Mouse (Mus musculus): ENCODE measurements around the gene Foxj2. TPM values are rescaled to one million over a fixed set of nuclear protein-coding genes. Genes with fewer than 3 reads are reported as not detected.

The Foxj2 gene
- total RNA-seq, 2 experiments from 2014 or later = 27.5 to 29.0 TPM

DNA sequence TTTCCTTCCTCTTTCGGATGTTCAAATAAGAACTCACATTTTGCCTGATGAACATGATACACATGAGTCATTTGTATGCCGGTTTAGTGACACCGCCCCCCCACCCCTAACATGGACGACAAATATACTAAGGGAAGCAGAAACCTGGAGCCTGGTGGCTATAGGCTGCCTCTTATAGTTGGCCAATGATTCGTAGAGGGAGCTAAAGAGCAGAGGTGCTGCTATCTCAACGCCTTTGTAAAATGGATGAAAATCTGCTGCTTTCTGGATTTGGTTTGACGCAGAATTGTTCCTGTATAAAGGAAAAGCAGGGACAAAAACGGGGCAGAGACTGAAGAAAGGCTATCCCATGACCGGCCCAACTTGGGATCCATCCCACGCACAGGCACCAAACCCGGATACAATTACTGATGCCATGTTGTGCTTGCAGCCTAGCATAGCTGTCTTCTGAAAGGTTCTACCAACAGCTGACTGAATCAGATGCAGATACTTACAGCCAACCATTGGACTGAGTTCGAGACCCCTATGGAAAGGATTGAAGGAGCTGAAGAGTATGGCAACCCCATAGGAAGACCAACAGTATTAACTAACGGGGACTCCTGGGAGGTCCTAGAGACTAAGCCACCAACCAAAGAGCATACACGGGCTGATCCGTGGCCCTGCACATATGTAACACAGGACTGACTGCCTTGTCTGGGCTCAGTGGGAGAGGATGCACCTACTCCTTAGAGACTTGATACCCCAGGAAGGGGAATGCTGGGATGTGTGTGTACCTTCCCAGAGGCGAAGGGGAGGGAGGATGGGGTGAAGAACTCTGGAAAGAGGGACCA is 7.7 kb upstream of the Foxj2 start:
- DNase-seq (ENCODE audit: extremely low spot score in 1 of 2, low spot score in 1 of 2) = no peak

DNA sequence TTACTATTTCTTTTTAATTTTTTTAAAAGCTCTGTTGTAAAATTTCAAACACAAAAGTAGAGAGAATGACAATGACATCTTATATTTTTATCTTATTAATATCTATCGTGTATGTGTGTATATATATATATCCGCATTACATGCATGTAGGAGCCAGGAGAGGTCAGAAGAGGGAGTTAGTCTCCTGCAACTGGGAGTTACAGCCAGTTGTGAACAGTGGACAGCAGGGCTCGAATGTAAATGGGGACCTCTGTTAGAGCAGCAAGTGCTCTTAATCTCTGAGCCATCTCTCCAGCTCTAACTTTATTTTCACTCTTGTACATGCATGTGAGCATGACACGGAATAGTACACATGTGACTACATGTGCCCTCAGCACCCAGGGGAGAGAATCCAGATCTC is 7.0 kb upstream of the Foxj2 start:
- no peak for DNase-seq (ENCODE audit: extremely low spot score in 1 of 2, low spot score in 1 of 2)

DNA sequence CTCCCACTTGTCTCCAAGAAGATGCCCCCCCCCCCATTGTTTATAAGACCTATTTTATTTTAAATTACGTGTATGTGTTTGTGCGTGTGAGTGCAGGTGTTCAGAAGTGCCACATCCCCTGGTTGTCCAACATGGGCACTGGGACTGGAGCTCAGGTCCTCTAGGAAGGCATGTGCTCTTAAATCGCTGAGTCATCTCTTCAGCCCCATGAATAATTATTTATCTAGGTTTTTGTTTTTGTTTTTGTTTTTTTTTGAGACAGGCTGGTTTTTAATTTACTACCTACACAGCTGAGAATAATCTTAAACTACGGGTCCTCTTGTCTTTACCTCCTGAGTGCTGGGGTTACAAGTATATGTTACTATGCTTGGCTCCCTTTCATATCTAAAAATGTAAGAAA is 6.1 kb upstream of the Foxj2 start:
- no peak for DNase-seq (ENCODE audit: extremely low spot score in 1 of 2, low spot score in 1 of 2)

DNA sequence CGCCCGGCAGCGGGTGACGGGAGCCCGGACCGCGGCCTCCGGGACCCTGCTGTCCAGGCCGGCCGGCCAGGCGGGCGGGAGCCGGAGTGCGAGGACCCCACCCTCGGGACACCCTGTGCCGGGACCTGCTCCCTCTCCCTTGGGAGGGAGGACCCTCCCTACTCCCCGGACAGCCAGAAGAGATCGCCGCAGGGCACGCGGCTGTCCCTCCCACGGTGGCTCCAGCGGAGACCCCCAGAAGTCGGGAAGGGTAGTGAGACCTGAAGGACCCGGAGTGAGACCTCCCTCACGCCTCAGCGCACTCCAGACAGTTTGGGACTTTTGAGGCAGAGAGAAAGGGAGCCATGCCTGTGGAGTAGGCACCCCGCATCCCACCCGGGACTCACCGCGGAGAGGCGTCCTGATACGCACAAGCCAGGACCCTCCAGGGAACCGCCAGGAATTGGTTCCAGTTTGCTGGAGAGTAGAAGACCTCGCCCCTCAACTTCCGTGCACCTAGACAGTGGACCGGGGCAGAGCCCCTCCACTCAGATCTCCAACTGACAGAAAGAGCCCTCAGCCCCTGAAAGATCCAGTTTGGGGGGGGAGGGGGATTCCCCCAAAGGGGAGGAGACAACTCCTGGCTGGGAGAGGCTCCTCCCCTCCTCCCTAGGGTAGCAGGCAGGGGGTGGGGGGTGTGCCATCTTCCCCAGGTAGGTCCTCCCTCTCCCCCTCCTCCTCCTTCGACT is 521 bp downstream of the Foxj2 start:
- peak in 1 of 2 experiments; percentile 32 for DNase-seq (ENCODE audit: extremely low spot score in 1 of 2, low spot score in 1 of 2)

DNA sequence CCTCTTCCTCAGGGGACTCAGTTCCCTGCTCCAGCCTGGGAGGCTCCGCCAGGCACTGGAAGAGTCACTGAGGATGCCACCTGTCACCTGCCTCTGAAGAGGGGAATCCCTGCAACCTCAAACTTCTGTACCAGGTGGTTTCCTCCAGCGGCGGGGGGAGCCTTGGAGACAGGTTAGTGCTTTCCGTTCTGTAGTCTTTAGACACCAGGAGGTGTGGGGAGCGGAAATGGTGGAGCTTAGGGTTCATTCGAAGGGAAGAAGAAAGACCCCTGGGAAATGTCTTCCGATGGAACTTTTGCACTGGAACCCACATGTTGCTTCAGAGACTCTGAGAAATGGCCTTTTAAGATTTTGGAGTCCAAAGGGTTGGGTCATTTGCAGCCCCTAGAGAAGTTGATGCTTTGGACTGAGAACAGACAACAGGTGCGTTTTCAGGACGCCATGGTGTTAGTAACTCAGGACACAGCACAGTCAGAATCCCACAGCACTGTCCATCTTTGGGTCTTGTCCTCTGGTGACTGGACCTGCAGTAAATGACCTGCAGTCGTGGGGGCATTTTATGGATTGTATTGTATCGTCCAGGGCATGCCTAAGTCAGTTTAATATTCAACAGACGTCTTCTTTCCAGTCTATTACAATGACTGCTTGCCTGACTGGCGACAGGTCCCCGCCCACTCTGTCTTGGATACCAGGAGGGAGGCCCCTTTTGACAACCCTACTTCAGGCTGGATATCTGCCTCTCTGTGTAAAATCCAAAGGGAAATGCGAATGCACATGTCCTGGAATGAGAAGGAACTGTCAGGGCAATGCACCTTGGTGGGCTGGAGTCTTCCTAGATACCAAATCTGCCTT is 1.3 kb downstream of the Foxj2 start:
- no peak for DNase-seq (ENCODE audit: extremely low spot score in 1 of 2, low spot score in 1 of 2)

DNA sequence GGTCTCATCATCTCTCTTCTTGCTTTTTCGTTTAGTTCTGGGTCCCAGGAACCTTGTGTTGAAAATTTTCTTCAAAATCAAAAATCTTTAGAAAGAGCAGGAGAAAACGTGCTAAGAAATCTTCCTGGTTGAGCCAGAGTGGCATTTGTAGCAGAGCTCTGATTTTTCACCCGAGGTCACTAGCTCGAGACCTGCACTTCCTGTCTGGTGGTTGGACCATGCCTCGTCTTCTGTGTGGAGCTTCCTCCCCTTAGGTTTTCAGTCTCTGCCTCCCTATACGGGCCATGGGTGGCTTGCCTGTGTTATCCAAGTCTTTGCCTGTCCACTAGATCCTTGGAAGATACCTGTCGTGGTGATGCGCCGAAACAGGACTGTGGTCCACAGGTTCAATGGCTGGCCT is 2.1 kb downstream of the Foxj2 start:
- no peak for DNase-seq (ENCODE audit: extremely low spot score in 1 of 2, low spot score in 1 of 2)

DNA sequence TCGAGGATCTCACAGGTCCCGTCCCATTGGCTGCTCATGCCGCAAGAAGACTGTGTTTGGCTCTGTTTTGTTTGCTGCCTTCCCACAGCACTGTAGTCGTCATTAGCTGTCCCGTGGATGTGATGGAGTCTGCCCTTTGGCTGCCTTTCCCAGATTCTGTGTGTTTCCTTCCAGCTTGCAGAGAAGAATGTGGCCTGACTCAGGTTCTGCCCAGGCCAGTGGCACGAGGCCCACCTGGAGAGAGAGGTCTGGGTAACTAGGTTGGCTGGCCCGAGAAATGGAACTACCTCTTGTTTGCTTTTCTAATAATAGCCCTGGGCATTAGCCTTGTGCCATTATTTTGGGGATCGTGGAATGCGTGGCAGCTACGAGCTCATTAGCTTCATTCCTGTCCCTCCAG is 4.4 kb downstream of the Foxj2 start:
- no peak for DNase-seq (ENCODE audit: extremely low spot score in 1 of 2, low spot score in 1 of 2)

DNA sequence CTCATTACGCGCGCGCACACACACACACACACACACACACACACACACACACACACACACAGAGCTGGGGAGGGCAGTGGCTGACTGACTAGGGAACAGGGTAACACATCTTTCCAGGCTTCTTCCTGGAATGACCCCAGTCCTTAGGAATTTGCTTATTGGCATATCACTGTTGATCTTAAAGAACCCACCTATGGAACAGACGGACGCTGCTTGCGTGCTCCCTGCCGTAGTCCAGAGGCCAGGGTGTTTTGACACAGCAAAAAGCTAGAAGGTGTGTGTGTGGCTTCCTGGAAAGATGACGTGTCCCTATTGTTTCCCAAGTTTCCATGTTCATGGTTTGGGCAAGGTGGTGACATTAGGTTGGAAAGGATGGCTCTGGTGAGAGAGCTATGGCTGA is 5.5 kb downstream of the Foxj2 start:
- no peak for DNase-seq (ENCODE audit: extremely low spot score in 1 of 2, low spot score in 1 of 2)

DNA sequence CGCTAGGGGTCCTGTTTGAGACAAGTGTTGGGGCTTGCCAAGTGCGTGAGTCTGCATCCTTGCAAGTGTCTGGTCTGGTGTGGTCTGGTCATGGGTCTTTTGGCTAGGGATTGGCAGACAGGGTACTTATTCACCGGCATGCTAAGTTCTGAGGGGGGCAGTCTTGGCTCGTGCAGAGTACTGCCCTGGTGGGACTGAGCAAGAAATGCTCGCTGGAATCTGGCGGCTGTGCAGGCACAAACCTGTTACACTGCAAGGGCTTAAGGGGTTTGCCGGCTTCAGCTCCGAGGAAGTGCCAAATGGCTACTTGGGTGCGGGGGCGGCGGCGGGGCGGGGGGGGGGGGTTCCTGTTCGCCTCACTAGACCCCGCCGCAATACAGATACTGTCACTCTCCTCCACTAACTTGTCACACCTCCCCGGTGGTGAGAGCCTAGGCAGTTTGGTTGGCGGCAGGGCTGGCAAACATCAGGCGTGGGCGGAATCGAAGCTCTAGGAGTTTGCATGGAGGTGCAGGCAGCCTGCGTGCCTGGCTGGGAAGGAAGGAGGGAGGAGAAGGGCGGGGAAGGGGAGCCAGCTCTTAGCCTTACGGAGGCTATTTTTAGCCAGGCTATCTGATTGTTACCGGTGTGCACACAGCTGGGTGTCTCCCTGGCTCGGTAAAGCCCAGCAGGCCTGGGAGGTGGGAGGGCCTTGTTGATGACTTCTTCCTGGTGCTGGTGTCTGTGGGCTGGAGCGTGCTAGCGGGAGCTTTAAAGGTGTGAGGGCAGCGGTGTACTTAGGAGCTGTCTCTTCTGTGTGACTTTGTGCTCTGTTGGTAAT is 6.4 kb downstream of the Foxj2 start:
- DNase-seq (ENCODE audit: extremely low spot score in 1 of 2, low spot score in 1 of 2) = peak; percentile 57 to 60

DNA sequence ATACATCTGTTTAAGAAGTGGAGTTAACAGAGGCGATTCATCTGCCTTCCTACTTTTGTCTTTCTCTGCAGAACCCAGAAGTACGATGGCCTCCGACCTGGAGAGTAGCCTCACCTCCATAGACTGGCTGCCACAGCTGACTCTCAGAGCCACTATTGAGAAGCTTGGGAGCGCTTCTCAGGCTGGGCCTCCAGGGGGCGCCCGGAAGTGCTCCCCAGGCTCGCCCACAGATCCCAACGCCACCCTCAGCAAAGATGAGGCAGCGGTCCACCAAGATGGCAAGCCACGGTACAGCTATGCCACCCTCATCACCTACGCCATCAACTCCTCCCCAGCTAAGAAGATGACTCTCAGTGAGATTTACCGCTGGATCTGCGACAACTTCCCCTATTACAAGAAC is 8.4 kb downstream of the Foxj2 start:
- DNase-seq (ENCODE audit: extremely low spot score in 1 of 2, low spot score in 1 of 2) = peak in 1 of 2 experiments; percentile 35

DNA sequence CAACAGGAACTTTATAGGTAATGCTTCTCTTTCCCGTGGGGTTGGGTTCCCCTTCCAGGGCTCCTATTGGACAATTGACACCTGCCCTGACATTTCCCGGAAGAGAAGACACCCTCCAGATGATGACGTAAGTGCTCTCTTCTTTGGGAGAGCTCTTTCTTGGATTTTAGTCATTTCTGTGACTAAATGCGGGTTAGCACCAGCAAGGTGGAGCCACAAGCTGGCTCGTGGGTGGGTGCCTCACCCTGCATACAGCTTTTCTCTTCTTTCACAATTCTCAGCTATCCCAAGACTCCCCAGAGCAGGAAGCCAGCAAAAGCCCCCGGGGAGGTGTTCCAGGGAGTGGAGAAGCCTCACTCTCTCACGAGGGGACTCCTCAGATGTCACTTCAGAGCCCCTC is 13.2 kb downstream of the Foxj2 start:
- DNase-seq (ENCODE audit: extremely low spot score in 1 of 2, low spot score in 1 of 2) = no peak

DNA sequence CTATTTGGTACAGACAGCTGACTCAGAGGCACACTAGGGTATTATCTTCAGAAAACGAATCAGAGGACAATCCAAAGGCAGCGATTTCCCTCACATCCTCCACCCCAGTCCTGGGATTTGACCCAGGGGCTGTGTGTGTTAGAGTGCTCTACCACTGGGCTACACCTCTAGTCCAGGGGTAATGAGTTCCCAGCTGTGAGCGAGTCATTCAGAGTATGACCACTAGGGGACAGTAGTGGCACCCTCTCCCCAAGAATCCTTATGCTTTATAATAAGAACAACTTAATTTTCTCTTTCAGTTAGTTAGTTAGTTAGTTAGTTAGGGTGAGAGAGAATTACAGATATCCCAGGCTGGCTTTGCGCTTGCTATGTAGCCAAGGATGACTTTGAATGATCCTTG is 14.7 kb downstream of the Foxj2 start:
- peak in 1 of 2 experiments; percentile 46 for DNase-seq (ENCODE audit: extremely low spot score in 1 of 2, low spot score in 1 of 2)

DNA sequence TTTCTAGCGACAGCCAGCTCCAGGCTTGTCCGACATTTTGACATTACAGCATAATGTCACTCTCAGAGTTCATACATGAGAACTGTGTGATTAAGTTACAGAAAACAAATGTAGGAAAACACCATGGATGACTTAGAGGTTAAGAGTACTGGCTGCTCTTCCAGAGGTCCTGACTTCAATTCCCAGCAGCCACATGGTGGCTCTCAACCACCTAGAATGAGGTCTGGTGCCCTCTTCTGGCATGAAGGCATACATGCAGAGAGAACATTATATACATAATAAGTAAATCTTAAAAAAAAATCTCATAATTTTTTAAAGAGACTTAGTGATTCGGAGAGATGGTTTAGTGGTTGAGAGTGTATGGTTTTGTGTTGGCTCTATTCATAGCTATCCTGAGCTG is 17.3 kb downstream of the Foxj2 start:
- DNase-seq (ENCODE audit: extremely low spot score in 1 of 2, low spot score in 1 of 2) = no peak

DNA sequence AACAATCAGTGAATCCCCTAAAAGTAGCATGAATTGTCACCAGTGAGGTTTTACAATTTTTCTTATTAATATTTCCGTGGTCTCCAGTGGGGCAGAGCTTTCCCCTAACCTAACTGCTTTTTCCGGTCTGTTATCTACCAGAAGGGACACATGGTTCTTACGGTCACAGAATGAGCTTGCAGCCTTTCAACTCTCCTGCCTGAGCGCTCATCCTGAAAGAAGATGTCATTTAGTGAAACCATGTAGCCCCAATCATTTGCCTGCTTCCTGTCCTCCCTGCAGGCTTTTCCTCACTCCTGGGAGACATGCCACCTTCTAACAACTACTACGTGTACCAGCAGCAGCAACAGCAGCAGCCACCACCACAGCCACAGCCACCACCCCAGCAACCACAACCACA is 17.8 kb downstream of the Foxj2 start:
- DNase-seq (ENCODE audit: extremely low spot score in 1 of 2, low spot score in 1 of 2) = no peak

DNA sequence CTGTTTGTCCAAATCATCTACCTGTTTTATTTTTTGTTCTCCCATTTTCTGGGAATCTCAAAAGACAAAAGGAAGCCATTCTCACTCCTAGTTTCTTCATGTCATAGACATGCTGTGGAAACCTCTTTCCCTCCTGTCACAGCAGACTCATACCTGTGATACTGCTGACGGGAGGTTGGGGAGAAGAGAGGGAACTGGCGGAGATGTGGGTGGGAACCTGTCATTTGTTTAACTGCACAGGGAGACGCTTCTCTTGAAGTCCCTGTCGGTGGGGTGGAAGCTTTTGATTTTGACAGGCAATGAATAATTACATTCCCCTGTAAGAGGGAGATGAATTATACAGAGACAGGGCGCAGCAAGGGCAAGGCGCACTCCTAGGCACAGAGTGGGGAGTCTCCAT is 24.0 kb downstream of the Foxj2 start:
- no peak for DNase-seq (ENCODE audit: extremely low spot score in 1 of 2, low spot score in 1 of 2)

DNA sequence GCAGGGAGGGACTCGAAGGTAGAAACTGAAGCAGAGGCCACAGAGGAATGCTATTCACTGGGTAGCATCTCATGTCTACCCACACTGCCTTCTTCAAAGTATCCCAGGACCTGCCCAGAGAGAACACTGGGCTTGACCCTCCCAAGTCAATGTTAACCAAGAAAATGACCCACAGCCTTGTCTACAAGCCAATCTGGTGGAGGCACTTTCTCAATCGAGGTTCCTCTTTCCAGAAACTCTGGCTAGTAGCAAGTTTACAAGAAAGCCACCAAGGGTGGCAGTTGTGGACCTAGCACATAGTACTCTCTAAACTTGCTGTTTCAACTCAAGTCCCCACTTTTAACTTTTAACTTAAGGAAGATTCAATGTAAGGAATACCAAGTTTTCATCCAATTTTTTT is 33.0 kb downstream of the Foxj2 start:
- DNase-seq (ENCODE audit: extremely low spot score in 1 of 2, low spot score in 1 of 2) = no peak

DNA sequence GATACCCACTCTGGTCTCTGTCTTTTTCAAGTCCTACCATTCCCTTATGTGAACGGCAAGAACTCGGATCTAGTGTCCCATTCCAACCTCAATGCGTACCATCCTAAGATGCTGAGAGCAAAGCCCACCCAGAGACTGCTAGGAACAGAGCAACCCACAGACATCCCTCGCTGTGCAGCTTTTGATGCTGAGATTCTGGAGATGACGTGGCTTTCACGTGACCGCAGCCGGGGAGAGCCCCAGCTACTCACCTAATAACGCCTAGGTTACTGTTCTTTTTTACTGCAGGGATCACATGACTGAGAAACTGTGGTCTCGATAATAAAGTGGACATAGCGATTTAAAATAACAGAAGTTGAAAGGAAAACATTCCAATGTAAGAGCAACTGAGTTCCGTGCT is 34.8 kb downstream of the Foxj2 start:
- no peak for DNase-seq (ENCODE audit: extremely low spot score in 1 of 2, low spot score in 1 of 2)

DNA sequence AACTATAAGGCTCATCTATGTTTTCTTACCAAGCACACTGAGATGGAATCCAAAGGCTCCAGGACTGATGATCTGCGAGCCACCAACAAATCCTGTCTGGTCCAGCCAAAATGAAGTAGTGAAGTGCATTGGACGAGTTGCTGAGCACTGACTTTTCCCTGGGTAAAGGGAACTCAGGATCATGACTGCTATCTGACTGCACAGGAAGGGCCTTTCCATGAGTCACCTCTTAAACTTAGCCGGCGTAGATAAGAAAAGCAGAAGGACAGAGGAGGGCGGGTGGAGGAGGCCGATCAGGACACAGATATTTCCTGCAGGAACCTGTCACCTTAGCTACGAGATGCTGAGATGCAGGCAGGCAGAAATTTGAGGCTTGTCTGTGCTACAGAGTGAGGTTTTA is 36.2 kb downstream of the Foxj2 start, which contains the start of gene C3ar1:
C3ar1 (minus strand) TSS at position 207 of the 400 bp plus-strand sequence.
- no peak for DNase-seq (ENCODE audit: extremely low spot score in 1 of 2, low spot score in 1 of 2)

DNA sequence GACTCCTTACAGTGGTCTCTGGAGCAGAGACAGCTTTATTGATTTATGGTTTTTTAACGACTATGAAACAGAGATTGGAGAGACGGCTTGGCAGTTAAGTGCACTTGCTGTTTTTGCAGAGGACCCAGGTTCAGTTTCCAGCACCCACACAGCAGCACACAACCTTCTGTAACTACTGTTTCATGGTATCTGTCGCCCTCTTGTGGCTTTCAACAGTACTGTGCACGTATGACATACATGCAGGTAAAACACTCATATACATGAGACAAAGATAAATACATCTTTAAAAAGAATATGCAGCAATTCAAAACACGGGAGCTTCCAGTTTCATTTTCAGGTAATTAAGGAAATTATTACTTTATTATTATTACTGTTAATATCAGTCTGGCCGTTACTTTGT is 42.7 kb downstream of the Foxj2 start:
- no peak for DNase-seq (ENCODE audit: extremely low spot score in 1 of 2, low spot score in 1 of 2)

DNA sequence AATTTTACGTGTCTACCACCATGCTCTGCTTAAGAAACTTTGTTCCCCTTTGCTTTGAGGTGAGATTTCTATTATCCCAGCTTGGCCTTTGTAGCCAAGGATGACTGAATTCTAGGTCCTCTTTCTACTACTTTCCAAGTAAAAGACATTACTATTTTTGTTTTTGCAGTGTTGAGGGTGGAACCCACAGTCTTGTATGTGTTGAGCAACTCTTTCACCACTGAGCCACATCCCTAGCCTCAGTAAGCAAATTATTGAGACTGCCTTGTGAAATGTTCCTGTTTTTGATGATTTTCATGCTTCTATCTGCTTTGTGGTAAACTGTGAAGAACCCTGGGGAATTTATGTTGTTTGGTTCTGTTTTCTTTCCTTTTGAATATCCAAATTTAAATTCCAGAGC is 43.2 kb downstream of the Foxj2 start:
- DNase-seq (ENCODE audit: extremely low spot score in 1 of 2, low spot score in 1 of 2) = no peak
